Mouse (Mus musculus) MEL (cell line): Measurements from ENCODE around the gene Senp3.

Source experiments
- CTCF ChIP-seq, 3 experiments: IDR thresholded peaks in 2 of 3; conservative IDR thresholded peaks in 1 of 3; 2 replicates each; pipeline ENCODE4 v1.5.1; 2011 to 2012; ENCODE audit warnings: low read length in 3 of 3, low read depth in 2 of 3, mild to moderate bottlenecking in 2 of 3, improper control_type of control experiment in 1 of 3, inconsistent platforms in 1 of 3, mixed read lengths in 1 of 3, moderate library complexity in 1 of 3; ENCODE audit not compliant: control insufficient read depth in 1 of 3, insufficient read depth in 1 of 3, poor library complexity in 1 of 3, severe bottlenecking in 1 of 3
- E2F4 ChIP-seq: IDR thresholded peaks from 2 replicates; pipeline ENCODE4 v1.6.1; 2011; ENCODE audit warnings: low read depth, low read length, improper control_type of control experiment, borderline replicate concordance
- JUND ChIP-seq: IDR thresholded peaks from 2 replicates; pipeline ENCODE4 v1.6.1; 2011; ENCODE audit warnings: low read depth, mild to moderate bottlenecking, improper control_type of control experiment, low read length
- MAFK ChIP-seq: IDR thresholded peaks from 2 replicates; pipeline ENCODE4 v1.6.1; 2011; ENCODE audit warnings: low read depth, mild to moderate bottlenecking, low read length, improper control_type of control experiment, borderline replicate concordance
- MAX ChIP-seq: IDR thresholded peaks from 2 replicates; pipeline ENCODE4 v1.6.1; 2011; ENCODE audit warnings: low read length, improper control_type of control experiment
- POLR2A ChIP-seq, 2 experiments: IDR thresholded peaks; 2 replicates each; pipeline ENCODE4 v1.6.1; 2011 to 2012; ENCODE audit warnings: low read length in 2 of 2, mild to moderate bottlenecking in 2 of 2, control low read depth in 1 of 2, improper control_type of control experiment in 1 of 2, low read depth in 1 of 2, moderate library complexity in 1 of 2; ENCODE audit not compliant: control insufficient read depth in 1 of 2, insufficient read depth in 1 of 2, poor library complexity in 1 of 2
- SMC3 ChIP-seq: IDR thresholded peaks from 2 replicates; pipeline ENCODE4 v1.6.1; 2011; ENCODE audit warnings: low read depth, low read length, improper control_type of control experiment
- TAL1 ChIP-seq: IDR thresholded peaks from 2 replicates; pipeline ENCODE4 v1.6.1; 2012; ENCODE audit warnings: mild to moderate bottlenecking, inconsistent platforms, low read length, moderate library complexity, mixed read lengths
- USF2 ChIP-seq, 2 experiments: IDR thresholded peaks; 2 replicates each; pipeline ENCODE4 v1.6.1; 2011 to 2012; ENCODE audit warnings: improper control_type of control experiment in 2 of 2, low read length in 2 of 2, borderline replicate concordance in 1 of 2, inconsistent platforms in 1 of 2, low read depth in 1 of 2, mild to moderate bottlenecking in 1 of 2; ENCODE audit not compliant: insufficient read depth in 1 of 2
- ZC3H11A ChIP-seq: IDR thresholded peaks from 2 replicates; pipeline ENCODE4 v1.6.1; 2012; ENCODE audit warnings: low read depth, mild to moderate bottlenecking, inconsistent platforms, low read length, improper control_type of control experiment

DNA sequence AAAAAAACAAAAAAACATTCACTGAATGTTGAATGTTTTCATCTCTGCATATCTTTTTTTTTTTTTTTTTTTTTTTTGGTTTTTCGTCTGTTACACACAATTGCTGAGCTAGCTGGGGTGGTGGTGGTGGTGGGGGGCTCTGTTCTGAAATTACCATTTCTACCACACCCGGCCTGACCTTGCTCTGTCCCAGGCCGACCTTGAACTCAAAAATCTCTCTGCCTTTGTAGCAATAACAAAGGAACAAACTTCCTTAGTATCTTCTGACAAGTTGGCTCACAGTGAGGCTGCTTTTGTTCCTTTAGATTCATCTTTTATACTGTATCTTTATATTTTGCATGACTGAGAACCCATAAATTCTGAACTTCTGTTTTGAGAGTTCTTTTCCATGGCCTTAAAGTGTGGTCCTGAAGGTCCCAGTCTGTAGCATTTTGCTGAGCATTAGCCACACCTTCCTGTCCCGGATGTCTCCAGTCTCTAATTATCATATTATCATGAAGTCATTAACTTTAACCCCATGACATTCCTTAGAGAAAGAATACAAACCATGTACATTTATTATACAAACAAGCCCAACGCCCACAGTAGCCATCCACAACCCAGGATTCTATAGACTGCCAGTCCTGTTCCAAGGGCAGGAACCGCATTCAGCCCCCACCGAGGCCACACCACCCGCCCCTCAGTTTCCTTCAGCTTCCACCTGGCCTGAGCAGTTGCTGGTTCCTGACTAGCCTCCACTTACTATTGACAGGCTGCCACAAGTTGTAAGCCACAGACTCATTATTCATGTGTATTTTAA, 22.1 kb upstream of the Senp3 start:
- TF ChIP-seq ZC3H11A (no peak), E2F4 (no peak), USF2 (IDR thresholded peaks at IDR 0.05; ENCODE audit: borderline replicate concordance in 1 of 2, insufficient read depth in 1 of 2, low read depth in 1 of 2, low read length in 2 of 2) (no peak), POLR2A (IDR thresholded peaks at IDR 0.05; ENCODE audit: control insufficient read depth in 1 of 2, insufficient read depth in 1 of 2, low read depth in 1 of 2, low read length in 2 of 2, poor library complexity in 1 of 2) (no peak), TAL1 (no peak), JUND (no peak), MAFK (no peak), CTCF (IDR thresholded peaks at IDR 0.05 in 2 of 3, conservative IDR thresholded peaks at IDR 0.05 in 1 of 3; ENCODE audit: control insufficient read depth in 1 of 3, insufficient read depth in 1 of 3, low read depth in 2 of 3, low read length in 3 of 3, poor library complexity in 1 of 3, severe bottlenecking in 1 of 3) (no peak), SMC3 (no peak), MAX (no peak)
